Mouse (Mus musculus) left cerebral cortex, postnatal 10 days (tissue): Measurements from ENCODE around the gene Car8. TPM values are rescaled to one million over a fixed set of nuclear protein-coding genes. Genes with fewer than 3 reads are reported as not detected.
"Not testable (repeated sequence)": the region's sequence is repeated elsewhere in the genome, so short reads cannot be mapped to it uniquely, and the experiment has no call there.

Source experiments
- DNase-seq, 2 experiments: peaks; one replicate each; pipeline ENCODE4 v3.0.0; 2021 to 2022; ENCODE audit warnings: low spot score in 2 of 2, mixed read lengths in 1 of 2; ENCODE audit errors: extremely low spot score in 1 of 2
- intact Hi-C: fragments of 180-260 bp; cut with DNase I; formaldehyde crosslinking; loops from one replicate; pipeline ENCODE4 v1.15.1; 2025
- microRNA-seq: library from miRNA; unstranded; fragments of <30 nt; microRNA quantifications from one replicate; pipeline ENCODE4 v1.2.0, GENCODE M21; 2022
- total RNA-seq, 2 experiments: library from RNA; stranded (reverse); gene quantifications; 2 replicates each; pipeline ENCODE4 v1.2.3; 2021

Car8 gene
- total RNA-seq, 2 experiments from 2014 or later = 15.1 to 18.4 TPM

GRCm38 (mm10) chr4:8097683-8098082 is 141.2 kb downstream of the Car8 start:
- intact Hi-C loops = no loop called here
- no peak for DNase-seq

- intact Hi-C loops, DNase-seq: not testable (repeated sequence)
Observed at GRCm38 (mm10) chr4:8093566-8093965, 145.3 kb downstream of the Car8 start.

Small RNA genes lying within 50 kb of the gene (microRNA-seq; reads per million reads assigned to microRNA genes)
- not detected for gene Gm25355
